Mouse (Mus musculus): Measurements from ENCODE around the gene Otulinl. TPM values are rescaled to one million over a fixed set of nuclear protein-coding genes. Genes with fewer than 3 reads are reported as not detected.
A peak's percentile ranks its signal among the peaks of the same experiment; 100 is the strongest.

Otulinl gene
- polyA plus RNA-seq, 1 experiment from 2014 or later = 27.5 TPM

GRCm38 (mm10) chr15:27708968-27709612 lies 27.7 kb upstream of the Otulinl start:
- Histone ChIP-seq H3K27ac (ENCODE audit: low read length) (no peak overlapping the region), H3K4me2 (ENCODE audit: low read depth, low read length) (no peak overlapping the region), H3K4me1 (replicated peaks; ENCODE audit: control insufficient read depth, insufficient read depth, low read length) (no peaks in the 10 kb centered on the region), H3K27me3 (ENCODE audit: control insufficient read depth, insufficient read depth, low read depth, low read length) (no peaks in the 10 kb centered on the region), H3K36me3 (ENCODE audit: control insufficient read depth, insufficient read depth, low read length) (no peaks in the 10 kb centered on the region), H3K4me3 (ENCODE audit: low read length) (no peak overlapping the region), H3K9ac (ENCODE audit: low read length) (no peak overlapping the region), H3K9me3 (ENCODE audit: control insufficient read depth, low read length) (no peaks in the 10 kb centered on the region)
- ATAC-seq (ENCODE audit: low read depth) = no peak
- 83% methylated on average over 7 of the region's 7 CpGs for WGBS

GRCm38 (mm10) chr15:27708499-27708898 lies 27.1 kb upstream of the Otulinl start:
- Histone ChIP-seq H3K4me2 (ENCODE audit: low read depth, low read length) (no peak overlapping the region), H3K27me3 (ENCODE audit: control insufficient read depth, insufficient read depth, low read depth, low read length) (no peaks in the 10 kb centered on the region), H3K9ac (ENCODE audit: low read length) (no peak overlapping the region), H3K9me3 (ENCODE audit: control insufficient read depth, low read length) (no peaks in the 10 kb centered on the region), H3K27ac (ENCODE audit: low read length) (no peak overlapping the region), H3K4me1 (replicated peaks; ENCODE audit: control insufficient read depth, insufficient read depth, low read length) (no peaks in the 10 kb centered on the region), H3K4me3 (ENCODE audit: low read length) (no peak overlapping the region), H3K36me3 (ENCODE audit: control insufficient read depth, insufficient read depth, low read length) (no peaks in the 10 kb centered on the region)
- WGBS = 39% methylated on average over 3 of the region's 3 CpGs
- ATAC-seq (ENCODE audit: low read depth) = no peak

- 20% methylated on average over 1 of the region's 1 CpGs for whole genome bisulfite sequencing
- Histone ChIP-seq H3K4me2 (ENCODE audit: low read depth, low read length) (no peak overlapping the region), H3K9me3 (ENCODE audit: control insufficient read depth, low read length) (no peaks in the 10 kb centered on the region), H3K27me3 (ENCODE audit: control insufficient read depth, insufficient read depth, low read depth, low read length) (no peaks in the 10 kb centered on the region), H3K4me3 (ENCODE audit: low read length) (no peak overlapping the region), H3K36me3 (ENCODE audit: control insufficient read depth, insufficient read depth, low read length) (no peaks in the 10 kb centered on the region), H3K9ac (ENCODE audit: low read length) (no peak overlapping the region), H3K27ac (ENCODE audit: low read length) (peak overlapping the region; percentile 60; the same call in 1 of the 2 replicates), H3K4me1 (replicated peaks; ENCODE audit: control insufficient read depth, insufficient read depth, low read length) (peaks cover 10% of the 10 kb centered on the region; the same call in 1 of the 2 replicates)
- peak; percentile 29; the same call in 1 of the 2 replicates for ATAC-seq (ENCODE audit: low read depth)
Observed at GRCm38 (mm10) chr15:27702972-27703313, 21.6 kb upstream of the Otulinl start.

- 24% methylated on average over 11 of the region's 11 CpGs for WGBS
- Histone ChIP-seq H3K4me3 (ENCODE audit: low read length) (no peak overlapping the region), H3K36me3 (ENCODE audit: control insufficient read depth, insufficient read depth, low read length) (no peaks in the 10 kb centered on the region), H3K9ac (ENCODE audit: low read length) (no peak overlapping the region), H3K9me3 (ENCODE audit: control insufficient read depth, low read length) (no peaks in the 10 kb centered on the region), H3K27ac (ENCODE audit: low read length) (peak overlapping the region; percentile 60; the same call in 1 of the 2 replicates), H3K4me2 (ENCODE audit: low read depth, low read length) (no peak overlapping the region), H3K4me1 (replicated peaks; ENCODE audit: control insufficient read depth, insufficient read depth, low read length) (peaks cover 10% of the 10 kb centered on the region; the same call in 1 of the 2 replicates), H3K27me3 (ENCODE audit: control insufficient read depth, insufficient read depth, low read depth, low read length) (no peaks in the 10 kb centered on the region)
- peak; percentile 75 for ATAC-seq (ENCODE audit: low read depth)
Observed at GRCm38 (mm10) chr15:27702031-27702971, 20.9 kb upstream of the Otulinl start.

GRCm38 (mm10) chr15:27697632-27698031 lies 16.3 kb upstream of the Otulinl start:
- no peak for ATAC-seq (ENCODE audit: low read depth)
- H3K9me3 ChIP-seq (ENCODE audit: control insufficient read depth, low read length) = no peaks in the 10 kb centered on the region
- 85% methylated on average over 5 of the region's 5 CpGs for WGBS

GRCm38 (mm10) chr15:27693235-27693634 lies 11.9 kb upstream of the Otulinl start:
- Histone ChIP-seq H3K4me1 (replicated peaks; ENCODE audit: control insufficient read depth, insufficient read depth, low read length) (0 out of 2 replicates have a peak, but pooled peaks cover 2% of the 10 kb centered on the region), H3K9me3 (ENCODE audit: control insufficient read depth, low read length) (no peaks in the 10 kb centered on the region), H3K27ac (ENCODE audit: low read length) (no peak overlapping the region), H3K36me3 (ENCODE audit: control insufficient read depth, insufficient read depth, low read length) (no peaks in the 10 kb centered on the region), H3K27me3 (ENCODE audit: control insufficient read depth, insufficient read depth, low read depth, low read length) (no peaks in the 10 kb centered on the region), H3K9ac (ENCODE audit: low read length) (no peak overlapping the region), H3K4me2 (ENCODE audit: low read depth, low read length) (no peak overlapping the region), H3K4me3 (ENCODE audit: low read length) (no peak overlapping the region)
- WGBS = 77% methylated on average over 10 of the region's 10 CpGs
- no peak for ATAC-seq (ENCODE audit: low read depth)

More at GRCm38 (mm10) chr15:27697632-27698031, 16.3 kb upstream of the Otulinl start:
- H3K36me3 ChIP-seq (ENCODE audit: control insufficient read depth, insufficient read depth, low read length) = no peaks in the 10 kb centered on the region
- H3K4me3 ChIP-seq (ENCODE audit: low read length) = no peak overlapping the region
- H3K4me1 ChIP-seq (replicated peaks; ENCODE audit: control insufficient read depth, insufficient read depth, low read length) = peaks cover 6% of the 10 kb centered on the region; the same call in 1 of the 2 replicates
- H3K27ac ChIP-seq (ENCODE audit: low read length) = no peak overlapping the region
- H3K27me3 ChIP-seq (ENCODE audit: control insufficient read depth, insufficient read depth, low read depth, low read length) = no peaks in the 10 kb centered on the region
- H3K9ac ChIP-seq (ENCODE audit: low read length) = no peak overlapping the region
- H3K4me2 ChIP-seq (ENCODE audit: low read depth, low read length) = no peak overlapping the region

GRCm38 (mm10) chr15:27692161-27692560 lies 10.8 kb upstream of the Otulinl start:
- Histone ChIP-seq H3K27ac (ENCODE audit: low read length) (no peak overlapping the region), H3K9ac (ENCODE audit: low read length) (no peak overlapping the region), H3K36me3 (ENCODE audit: control insufficient read depth, insufficient read depth, low read length) (no peaks in the 10 kb centered on the region), H3K27me3 (ENCODE audit: control insufficient read depth, insufficient read depth, low read depth, low read length) (no peaks in the 10 kb centered on the region), H3K9me3 (ENCODE audit: control insufficient read depth, low read length) (no peaks in the 10 kb centered on the region), H3K4me1 (replicated peaks; ENCODE audit: control insufficient read depth, insufficient read depth, low read length) (0 out of 2 replicates have a peak, but pooled peaks cover 2% of the 10 kb centered on the region), H3K4me3 (ENCODE audit: low read length) (no peak overlapping the region), H3K4me2 (ENCODE audit: low read depth, low read length) (no peak overlapping the region)
- 81% methylated on average over 7 of the region's 7 CpGs for WGBS
- no peak for ATAC-seq (ENCODE audit: low read depth)

GRCm38 (mm10) chr15:27691213-27691612 lies 9.8 kb upstream of the Otulinl start:
- WGBS = 70% methylated on average over 7 of the region's 7 CpGs

GRCm38 (mm10) chr15:27688041-27688651 lies 6.8 kb upstream of the Otulinl start:
- peak; percentile 21; the same call in 1 of the 2 replicates for ATAC-seq (ENCODE audit: low read depth)
- H3K9ac ChIP-seq (ENCODE audit: low read length) = no peak overlapping the region
- H3K36me3 ChIP-seq (ENCODE audit: control insufficient read depth, insufficient read depth, low read length) = no peaks in the 10 kb centered on the region
- H3K4me2 ChIP-seq (ENCODE audit: low read depth, low read length) = no peak overlapping the region
- H3K4me1 ChIP-seq (replicated peaks; ENCODE audit: control insufficient read depth, insufficient read depth, low read length) = peaks cover 2% of the 10 kb centered on the region; the same call in 1 of the 2 replicates
- H3K27ac ChIP-seq (ENCODE audit: low read length) = no peak overlapping the region
- no peaks in the 10 kb centered on the region for H3K27me3 ChIP-seq (ENCODE audit: control insufficient read depth, insufficient read depth, low read depth, low read length)
- 31% methylated on average over 9 of the region's 9 CpGs for WGBS
- no peaks in the 10 kb centered on the region for H3K9me3 ChIP-seq (ENCODE audit: control insufficient read depth, low read length)
- no peak overlapping the region for H3K4me3 ChIP-seq (ENCODE audit: low read length)

More at GRCm38 (mm10) chr15:27691213-27691612, 9.8 kb upstream of the Otulinl start:
- H3K4me2 ChIP-seq (ENCODE audit: low read depth, low read length) = no peak overlapping the region
- H3K9me3 ChIP-seq (ENCODE audit: control insufficient read depth, low read length) = no peaks in the 10 kb centered on the region
- no peak overlapping the region for H3K27ac ChIP-seq (ENCODE audit: low read length)
- no peak overlapping the region for H3K9ac ChIP-seq (ENCODE audit: low read length)
- no peaks in the 10 kb centered on the region for H3K27me3 ChIP-seq (ENCODE audit: control insufficient read depth, insufficient read depth, low read depth, low read length)
- H3K36me3 ChIP-seq (ENCODE audit: control insufficient read depth, insufficient read depth, low read length) = no peaks in the 10 kb centered on the region
- no peak for ATAC-seq (ENCODE audit: low read depth)
- H3K4me3 ChIP-seq (ENCODE audit: low read length) = no peak overlapping the region
- H3K4me1 ChIP-seq (replicated peaks; ENCODE audit: control insufficient read depth, insufficient read depth, low read length) = 0 out of 2 replicates have a peak, but pooled peaks cover 2% of the 10 kb centered on the region
